Mouse (Mus musculus) thymus, adult 2 months (tissue): ENCODE results near the gene Ccdc32.

Experiments used
- CTCF ChIP-seq: fragments of 200-500 bp; IDR thresholded peaks from 2 replicates; pipeline ENCODE4 v1.5.1; 2012; ENCODE audit warnings: mild to moderate bottlenecking, control low read depth, low read length, moderate library complexity, borderline replicate concordance; ENCODE audit not compliant: control insufficient read depth, poor library complexity, insufficient read depth; ENCODE audit errors: extremely low read depth
- POLR2A ChIP-seq: fragments of 200-500 bp; IDR thresholded peaks from 2 replicates; pipeline ENCODE4 v1.6.1; 2012; ENCODE audit warnings: mild to moderate bottlenecking, low read length, control low read depth, moderate library complexity; ENCODE audit not compliant: control insufficient read depth, poor library complexity, insufficient read depth; ENCODE audit errors: extremely low read depth

GRCm38 (mm10) chr2:119026951-119027350 is 2.2 kb downstream of the Ccdc32 start:
- TF ChIP-seq CTCF (no peak), POLR2A (no peak)
